Mouse (Mus musculus) heart, postnatal 0 days (tissue): ENCODE measurements at regions not wholly inside any gene's neighbourhood (a gene's known extent, or its start where the extent isn't known, plus 50 kb on each side); places are given as distances from the start of the nearest gene placed in this dataset.

ENCODE experiments used
- CTCF ChIP-seq: IDR thresholded peaks from 2 replicates; pipeline ENCODE4 v1.5.1; 2016; ENCODE audit warnings: antibody characterized with exemption, control low read depth, low read depth
- EP300 ChIP-seq: IDR thresholded peaks from 2 replicates; pipeline ENCODE4 v1.6.1; 2016; ENCODE audit warnings: antibody characterized with exemption, low read depth

DNA sequence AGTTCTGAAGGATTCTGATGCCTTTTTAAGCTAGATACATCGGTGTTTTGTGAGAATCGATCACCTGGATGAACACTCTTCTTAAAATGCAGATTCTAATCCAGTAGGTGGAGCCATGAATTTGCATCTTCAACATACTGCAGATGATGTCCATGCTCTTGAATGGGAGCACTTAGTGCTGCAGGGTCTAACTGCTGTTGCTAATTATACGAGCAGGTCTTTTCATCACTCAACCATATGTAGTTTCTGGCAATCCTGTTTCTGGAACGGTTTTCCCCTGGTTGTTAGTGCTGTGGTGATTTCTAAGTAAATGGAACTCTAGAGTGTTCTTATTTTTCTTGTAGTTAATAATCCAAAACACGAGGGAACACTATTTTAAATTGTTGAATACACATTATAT is 379.0 kb downstream of the Xpnpep1 start:
- TF ChIP-seq EP300 (no peak), CTCF (no peak)
